Mouse (Mus musculus): ENCODE results near the gene Zfp622.
"Not testable (repeated sequence)": the region's sequence is repeated elsewhere in the genome, so short reads cannot be mapped to it uniquely, and the experiment has no call there.

Gene Zfp622

DNA sequence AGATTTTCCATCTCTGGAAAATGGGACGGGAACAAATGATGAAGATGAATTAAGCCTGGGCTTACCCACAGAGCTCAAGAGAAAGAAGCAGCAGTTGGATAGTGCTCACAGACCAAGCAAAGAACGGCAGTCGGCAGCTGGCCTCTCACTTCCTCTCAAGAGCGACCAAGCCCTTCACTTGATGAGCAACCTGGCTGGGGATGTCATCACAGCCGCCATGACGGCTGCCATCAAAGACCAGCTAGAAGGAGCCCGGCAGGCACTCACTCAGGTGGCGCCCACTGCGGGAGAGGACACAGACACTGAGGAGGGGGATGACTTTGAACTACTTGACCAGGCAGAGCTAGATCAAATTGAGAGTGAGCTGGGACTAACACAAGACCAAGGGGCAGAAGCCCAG is 12.6 kb upstream of the Zfp622 start:
- no peak for DNase-seq (ENCODE audit: low spot score)

GRCm38 (mm10) chr15:25972758-25973157 is 11.4 kb upstream of the Zfp622 start:
- no peak for DNase-seq (ENCODE audit: low spot score)

DNA sequence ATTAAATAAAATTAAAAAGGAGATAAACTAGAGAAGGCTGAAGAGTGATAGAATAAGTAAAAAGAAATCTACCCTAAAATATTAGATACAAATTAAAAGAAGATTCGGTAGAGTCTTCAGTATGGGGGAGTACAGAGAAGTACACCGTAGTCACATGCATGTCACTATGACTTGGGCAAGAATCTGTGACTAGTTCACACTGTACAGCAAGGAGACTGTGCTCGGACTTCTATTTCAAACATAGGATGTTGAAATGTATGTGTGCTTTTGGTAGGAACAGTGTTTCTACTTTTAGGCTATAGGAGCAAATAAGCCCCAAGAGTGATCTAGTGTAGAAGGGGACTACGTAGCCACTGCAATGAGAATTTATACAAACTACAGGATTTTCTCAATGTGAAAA is 9.8 kb upstream of the Zfp622 start:
- no peak for DNase-seq (ENCODE audit: low spot score)

DNA sequence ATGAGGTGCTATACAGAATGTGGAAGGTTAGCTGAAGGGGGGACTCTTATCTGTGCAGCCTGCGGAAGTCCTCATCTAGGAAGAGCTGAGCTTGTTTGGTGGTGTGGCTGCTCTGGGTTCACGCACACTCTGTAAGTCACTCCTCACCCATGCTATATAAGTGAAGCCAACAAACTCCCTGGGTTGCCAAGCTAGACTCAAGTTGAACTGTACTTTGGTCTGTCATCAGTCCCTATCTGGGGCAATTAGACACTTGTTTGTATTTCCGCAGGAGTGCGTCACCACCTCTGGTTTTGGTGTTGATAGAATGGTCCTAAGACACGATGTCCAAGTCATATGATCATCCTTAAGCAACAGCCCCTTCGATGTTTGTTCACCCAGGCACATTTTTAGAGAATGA is 8.4 kb upstream of the Zfp622 start:
- no peak for DNase-seq (ENCODE audit: low spot score)

- DNase-seq (ENCODE audit: low spot score) = not testable (repeated sequence)
Measured at GRCm38 (mm10) chr15:25983614-25984013, 552 bp upstream of the Zfp622 start.

DNA sequence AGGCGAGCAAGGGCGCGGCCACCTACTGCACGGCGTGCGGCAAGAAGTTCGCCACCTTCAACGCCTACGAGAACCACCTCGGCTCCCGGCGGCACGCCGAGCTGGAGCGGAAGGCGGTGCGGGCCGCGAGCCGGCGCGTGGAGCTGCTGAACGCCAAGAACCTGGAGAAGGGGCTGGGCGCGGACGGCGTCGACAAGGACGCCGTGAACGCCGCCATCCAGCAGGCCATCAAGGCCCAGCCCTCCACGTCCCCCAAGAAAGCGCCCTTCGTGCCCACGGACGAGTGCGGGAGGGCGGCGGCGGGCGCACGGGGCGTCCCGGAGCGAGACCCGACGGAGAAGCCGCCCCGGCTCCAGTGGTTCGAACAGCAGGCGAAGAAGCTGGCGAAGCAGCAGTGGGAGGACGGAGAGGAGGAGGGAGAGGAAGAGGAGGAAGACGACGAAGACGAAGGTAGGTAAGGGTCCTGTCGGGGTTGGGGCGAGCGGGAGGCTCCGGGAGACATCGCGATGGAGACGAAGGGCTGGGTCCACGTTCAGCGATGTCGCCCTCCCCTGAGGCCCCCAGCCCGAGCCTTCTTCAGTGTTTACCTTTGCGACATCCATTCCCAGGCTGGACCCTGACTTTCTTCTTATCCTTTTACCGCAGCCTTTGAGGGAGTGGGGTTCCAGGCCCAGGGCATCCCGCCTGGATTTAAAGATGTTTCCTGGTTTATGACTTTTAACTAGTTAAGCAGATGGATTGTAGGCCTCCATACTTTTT is 747 bp downstream of the Zfp622 start:
- no peak for DNase-seq (ENCODE audit: low spot score)

DNA sequence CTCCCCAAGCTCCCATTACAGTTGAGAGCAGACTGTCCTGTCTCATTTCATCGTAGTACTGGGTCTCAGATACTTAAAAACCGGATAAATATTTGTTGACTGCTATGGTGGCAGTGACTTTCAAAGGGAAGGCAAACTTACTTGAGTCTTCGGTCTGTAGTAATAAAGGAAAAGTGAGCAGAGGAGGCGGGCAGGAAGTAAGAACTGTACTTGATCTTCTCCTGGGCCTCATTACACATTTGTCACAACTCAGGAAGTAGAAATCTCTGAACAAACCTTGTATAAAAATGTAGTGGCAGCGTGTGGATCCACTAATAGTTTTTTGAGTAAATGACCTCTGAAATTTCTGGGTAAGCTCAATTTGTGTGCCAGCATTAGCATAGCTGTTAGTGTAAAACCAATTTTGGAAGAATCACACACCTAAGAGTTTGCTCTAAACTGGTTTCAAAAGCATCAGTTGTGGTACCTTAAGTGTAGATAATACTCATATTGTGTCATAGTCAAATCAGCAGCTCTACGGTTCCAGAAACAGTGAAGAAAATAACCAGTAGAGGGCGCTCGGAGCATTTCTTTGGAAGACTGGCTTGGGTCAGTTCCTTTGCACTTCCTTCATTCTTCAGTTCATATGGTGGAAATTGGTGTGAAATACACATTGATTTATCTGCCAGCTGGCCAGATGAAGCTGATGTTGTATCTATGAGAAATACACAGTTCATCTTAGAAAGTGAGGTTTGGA is 9.0 kb downstream of the Zfp622 start:
- DNase-seq (ENCODE audit: low spot score) = peak; percentile 91

GRCm38 (mm10) chr15:25995521-25995920 is 11.4 kb downstream of the Zfp622 start:
- DNase-seq (ENCODE audit: low spot score) = peak; percentile 93

- not testable (repeated sequence) for DNase-seq (ENCODE audit: low spot score)
Measured at GRCm38 (mm10) chr15:25999545-25999944, 15.4 kb downstream of the Zfp622 start.

- DNase-seq (ENCODE audit: low spot score) = no peak
Measured at GRCm38 (mm10) chr15:26008621-26009020, 24.5 kb downstream of the Zfp622 start.

- no peak for DNase-seq (ENCODE audit: low spot score)
Measured at GRCm38 (mm10) chr15:26012891-26013290, 28.7 kb downstream of the Zfp622 start.

GRCm38 (mm10) chr15:26015979-26016665 is 32.0 kb downstream of the Zfp622 start:
- peak; percentile 77 for DNase-seq (ENCODE audit: low spot score)

- DNase-seq (ENCODE audit: low spot score) = no peak
Measured at GRCm38 (mm10) chr15:26021721-26022120, 37.6 kb downstream of the Zfp622 start.

DNA sequence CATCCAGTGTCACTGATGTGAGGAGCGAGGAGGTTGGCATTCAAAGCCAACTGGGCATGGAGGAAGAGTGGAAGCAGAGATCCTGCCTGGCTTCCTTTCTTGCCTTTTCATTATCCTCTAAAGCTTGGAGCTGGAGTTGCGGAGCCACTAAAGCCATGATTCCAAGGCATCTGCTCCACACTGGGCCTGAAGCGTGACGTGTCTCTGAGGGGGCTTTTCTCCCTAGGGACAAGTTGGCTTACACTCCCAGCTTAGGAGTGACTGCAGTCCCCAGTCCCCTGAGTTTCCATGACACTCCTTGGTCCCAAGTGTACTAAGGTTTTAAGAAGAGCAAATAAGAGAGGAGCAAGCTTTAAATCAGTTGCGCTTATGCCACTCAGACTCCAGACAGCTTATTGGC is 38.5 kb downstream of the Zfp622 start:
- DNase-seq (ENCODE audit: low spot score) = no peak

DNA sequence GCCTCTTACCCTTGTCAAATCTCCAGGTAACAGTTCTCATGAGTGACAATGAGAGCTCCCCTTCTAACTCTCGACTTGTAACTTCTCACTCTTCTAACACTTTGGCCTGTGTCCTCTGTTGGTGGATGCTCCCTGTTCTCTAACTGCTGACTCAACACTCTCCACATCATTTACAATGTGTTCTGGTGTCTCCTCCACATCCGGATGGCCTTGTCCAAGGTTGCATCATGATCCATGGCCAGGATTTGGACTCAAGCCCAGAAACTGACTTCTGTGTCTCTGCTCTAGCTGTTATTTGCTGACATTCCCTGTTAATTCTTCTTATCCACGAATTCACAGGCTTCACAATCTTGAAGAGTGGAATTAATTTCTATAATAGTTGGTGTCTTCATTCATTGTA is 47.5 kb downstream of the Zfp622 start:
- DNase-seq (ENCODE audit: low spot score) = peak; percentile 93

GRCm38 (mm10) chr15:26040567-26040966 is 56.4 kb downstream of the Zfp622 start:
- DNase-seq (ENCODE audit: low spot score) = no peak

DNA sequence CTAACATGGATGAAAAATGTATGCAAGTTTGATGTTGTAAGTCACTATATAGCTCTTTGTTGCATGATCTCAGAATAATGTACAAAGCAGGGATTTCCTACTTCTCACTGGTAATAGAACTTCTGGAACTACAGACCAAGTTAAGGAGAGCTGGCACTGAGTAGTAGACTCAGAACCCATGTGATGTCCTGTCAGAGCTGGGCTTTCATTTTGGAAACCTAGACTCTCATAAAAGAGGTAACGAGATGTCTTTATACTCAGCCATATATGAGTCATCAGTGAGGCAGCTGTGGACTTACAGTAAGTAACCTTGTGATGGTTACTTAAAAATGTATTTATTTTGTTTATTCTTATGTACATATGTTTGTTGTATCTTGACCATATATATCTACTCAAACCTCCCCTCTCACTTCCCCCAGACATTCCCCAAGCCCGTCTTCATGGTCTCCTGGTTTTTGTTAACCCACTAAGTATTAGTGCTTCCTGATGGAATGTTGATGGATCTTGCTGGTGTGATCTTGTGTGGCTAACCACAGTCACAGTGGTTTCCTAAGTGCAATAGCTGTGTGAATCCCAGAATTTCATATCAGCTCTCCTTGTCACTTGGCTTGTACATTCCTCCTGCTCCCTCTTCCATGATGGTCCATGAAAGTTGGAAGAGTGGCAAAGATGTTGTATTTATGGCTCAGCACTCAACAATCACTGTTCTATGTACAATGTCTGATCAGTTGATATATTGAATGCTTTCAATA is 57.2 kb downstream of the Zfp622 start:
- no peak for DNase-seq (ENCODE audit: low spot score)

Data from MN1 (cell line).